Comparison of ENCODE assay signal across 15 mouse cellular contexts in the genomic region with DNA sequence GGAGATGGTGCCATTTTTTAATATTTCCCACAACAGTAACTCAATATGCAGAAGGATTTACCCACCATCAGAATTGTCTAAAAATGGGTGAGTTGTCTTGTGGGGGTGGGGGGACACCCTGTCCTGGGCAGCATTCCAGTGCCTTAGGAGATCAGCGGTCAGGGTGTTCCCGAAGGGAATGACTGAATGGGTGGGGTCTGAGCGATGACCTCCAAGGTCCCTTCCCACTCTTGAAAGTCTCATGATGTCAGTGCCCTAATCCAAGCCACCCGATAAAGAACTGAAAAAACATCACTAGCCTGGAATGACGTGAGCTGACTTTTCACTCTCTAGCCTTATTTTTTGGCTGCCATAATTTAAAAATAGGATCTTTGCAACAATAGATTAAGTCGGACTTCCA. TPM values are rescaled to one million over a fixed set of nuclear protein-coding genes. Genes with fewer than 3 reads are reported as not detected.
DNase-seq lines count a peak whose midpoint lies in the region; ATAC-seq lines count a peak whose summit lies in the region.
"Had no signal": no experiment of that assay in that cellular context is flagged by ENCODE, and none has a peak within 500 bp of the region (broad histone marks: within the 10 kb centered on the region; RNA-seq: fewer than 3 reads in every experiment).

No protein-coding gene starts in this region.

- intact Hi-C loops in heart, postnatal 14 days (cut with DNase I): no loop called here

- no peak overlapping the region for H3K4me3 ChIP-seq in heart, embryonic 12.5 days
- H3K4me3 ChIP-seq: embryonic facial prominence, embryonic 15.5 days; forebrain, embryonic 15.5 days; midbrain, embryonic 12.5 days had no signal

- H3K9ac ChIP-seq in heart, embryonic 12.5 days: no peak overlapping the region
- H3K9ac ChIP-seq: embryonic facial prominence, embryonic 15.5 days; forebrain, embryonic 15.5 days; liver, embryonic 14.5 days; midbrain, embryonic 12.5 days had no signal

- no peak overlapping the region for H3K27ac ChIP-seq in heart, embryonic 12.5 days (ENCODE audit: poor library complexity, severe bottlenecking)
- H3K27ac ChIP-seq: embryonic facial prominence, embryonic 15.5 days; forebrain, embryonic 15.5 days; hindbrain, postnatal 0 days; liver, embryonic 14.5 days; midbrain, embryonic 12.5 days had no signal

- H3K36me3 ChIP-seq in heart, embryonic 12.5 days: no peaks in the 10 kb centered on the region
- H3K36me3 ChIP-seq: embryonic facial prominence, embryonic 15.5 days; forebrain, embryonic 15.5 days; midbrain, embryonic 12.5 days had no signal

- H3K4me1 ChIP-seq in heart, embryonic 12.5 days (replicated peaks): peaks cover 53% of the 10 kb centered on the region
- H3K4me1 ChIP-seq: forebrain, embryonic 15.5 days had no signal

- H3K9me3 ChIP-seq in heart, embryonic 12.5 days (replicated peaks): no peaks in the 10 kb centered on the region
- H3K9me3 ChIP-seq: embryonic facial prominence, embryonic 15.5 days; forebrain, embryonic 15.5 days; midbrain, embryonic 12.5 days had no signal

- WGBS in heart, embryonic 12.5 days: 46% methylated on average over 6 of the region's 6 CpGs

- no peak for ATAC-seq in heart, embryonic 12.5 days (ENCODE audit: insufficient number of reproducible peaks, low FRiP score)
- no peak for ATAC-seq in granulocyte monocyte progenitor cell, adult 5-6 weeks (replicated peaks; ENCODE audit: poor library complexity, severe bottlenecking)
- ATAC-seq: forebrain, embryonic 15.5 days; hindbrain, postnatal 0 days had no signal

- DNase-seq in heart, adult 8-10 months (ENCODE audit: low spot score): peak; percentile 69
- DNase-seq in lung, adult 18-20 months: peak; percentile 41 to 60
- DNase-seq in lung, postnatal 4 days: no peak
- peak; percentile 40 to 50 for DNase-seq in heart, postnatal 14 days
- peak; percentile 30 for DNase-seq in skeletal muscle tissue, adult 2 months (ENCODE audit: low read depth, low spot score)
- DNase-seq: layer of hippocampus, adult 9-11 months; retina, postnatal 1 day had no signal

- 0 out of 2 replicates have a peak, but pooled peaks cover 5% of the 10 kb centered on the region for H3K27me3 ChIP-seq in heart, embryonic 12.5 days (replicated peaks)
- H3K27me3 ChIP-seq: CH12.LX; embryonic facial prominence, embryonic 15.5 days; forebrain, embryonic 15.5 days; midbrain, embryonic 12.5 days had no signal

- H3K4me2 ChIP-seq in heart, embryonic 12.5 days: no peak overlapping the region
- H3K4me2 ChIP-seq: embryonic facial prominence, embryonic 15.5 days; forebrain, embryonic 15.5 days; midbrain, embryonic 12.5 days had no signal

RNA-seq across cellular contexts. Expression of gene Adgrf5, which starts 5.0 kb away (rescaled TPM):
- total RNA-seq in heart, adult 8-10 months (2022): 100 to 1,000 TPM; 195 to 206 (median 199) TPM
- polyA plus RNA-seq in heart, embryonic 12.5 days (2016; fragmentation: Nextera tagmentation; extraction: Ambion mirVana): 21.1 and 23.9 TPM in 2 replicates
- total RNA-seq in heart, postnatal 14 days (2021): 100 to 1,000 TPM; 256 to 273 TPM
- total RNA-seq in granulocyte monocyte progenitor cell, adult 5-6 weeks (2014; fragmentation: Nextera tagmentation): not detected in 2 replicates
- total RNA-seq in granulocyte monocyte progenitor cell, adult 5-6 weeks (2017): not detected in 2 replicates
- total RNA-seq: CH12.LX had no signal

Comparison
In these comparisons a context has a peak if more than half of its experiments do, and no peak if none do; other contexts are left out.
1. DNase-seq: peak in heart, adult 8-10 months (single experiment), lung, adult 18-20 months (2 of 2), heart, postnatal 14 days (2 of 2) and skeletal muscle tissue, adult 2 months (single experiment); none in lung, postnatal 4 days (0 of 2).
2. RNA of gene Adgrf5, which starts 5.0 kb away (total RNA-seq): 256 to 273 TPM in heart, postnatal 14 days and 195 to 206 TPM in heart, adult 8-10 months; not detected in granulocyte monocyte progenitor cell, adult 5-6 weeks; every median in the first group is over 100 times any median in the second.